ENCODE assay signal across 8 mouse cellular contexts in genomic region chr3:92080462-92081284, GRCm38 (mm10). TPM values are rescaled to one million over a fixed set of nuclear protein-coding genes. Genes with fewer than 3 reads are reported as not detected.
A peak's percentile ranks its signal among the peaks of the same experiment; 100 is the strongest.
DNase-seq lines count a peak whose midpoint lies in the region; ATAC-seq and TF ChIP-seq lines count a peak whose summit lies in the region.

No protein-coding gene starts in this region.

- H3K4me1 ChIP-seq in lung, adult 2 months (ENCODE audit: control insufficient read depth, insufficient read depth, low read length): no peaks in the 10 kb centered on the region

- peak overlapping the region; percentile 65 for H3K4me3 ChIP-seq in lung, adult 2 months (replicated peaks; ENCODE audit: extremely low read depth, low read depth, low read length)

- peak; percentile 15 to 29 for DNase-seq in B cell, adult 2 months
- DNase-seq in c-Kit-positive CD71-negative TER-119-negative erythroid progenitor cells, embryonic 14.5 days (ENCODE audit: low read depth): peak; percentile 12
- peak; percentile 70 for DNase-seq in heart, postnatal 4 days
- peak; percentile 44 to 56 for DNase-seq in layer of hippocampus, adult 8-10 months (ENCODE audit: low spot score in 2 of 2)
- peak; percentile 62 for DNase-seq in lung, adult 2 months
- peak; percentile 75 for DNase-seq in retina, postnatal 1 day
- DNase-seq in urinary bladder, adult 2 months (ENCODE audit: low spot score): peak; percentile 39

- TF ChIP-seq POLR2A in lung, adult 2 months (IDR thresholded peaks at IDR 0.05; ENCODE audit: borderline replicate concordance, extremely low read depth, low read depth, low read length): no peak

- ATAC-seq in frontal cortex, adult (ENCODE audit: low TSS enrichment): peak; percentile 71

- no peak for TF ChIP-seq CTCF in lung, adult 2 months (IDR thresholded peaks at IDR 0.05; ENCODE audit: insufficient read depth, low read length)

- WGBS in lung, adult 2 months: under 1% methylated on average over 79 of the region's 82 CpGs

RNA-seq across cellular contexts. Expression of gene Lor, which starts 2.3 kb away (rescaled TPM):
- total RNA-seq in heart, postnatal 4 days (2021): under 1 TPM in 1 of 2 experiments, not detected in 1; 0.19 TPM
- total RNA-seq in layer of hippocampus, adult 8-10 months (2022): 1 to 10 TPM; 3.6 to 4.8 (median 4.5) TPM
- polyA plus RNA-seq in lung, adult 2 months (2012; rRNA removed): 0.16 and 233 TPM in 2 replicates
- polyA plus RNA-seq in urinary bladder, adult 2 months (2012; rRNA removed): 0.13 and 0.17 TPM in 2 replicates

RNA-seq across cellular contexts. Expression of gene Prr9, which starts 43.1 kb away (rescaled TPM):
- not detected for total RNA-seq in heart, postnatal 4 days (2021)
- not detected for total RNA-seq in layer of hippocampus, adult 8-10 months (2022)
- not detected in 2 replicates for polyA plus RNA-seq in lung, adult 2 months (2012; rRNA removed)
- polyA plus RNA-seq in urinary bladder, adult 2 months (2012; rRNA removed): not detected in 2 replicates

Comparison
In these comparisons a context has a peak if more than half of its experiments do, and no peak if none do; other contexts are left out.
1. Peak in every context shown above with its lines: DNase-seq, ATAC-seq and H3K4me3 ChIP-seq.
2. DNase-seq: peak in every context shown above with its lines; median percentile 75 in retina, postnatal 1 day; 70 in heart, postnatal 4 days; 62 in lung, adult 2 months; 50 in layer of hippocampus, adult 8-10 months; 39 in urinary bladder, adult 2 months; 22 in B cell, adult 2 months; 12 in c-Kit-positive CD71-negative TER-119-negative erythroid progenitor cells, embryonic 14.5 days.